Mouse (Mus musculus): ENCODE results near the gene Wnt6.

Wnt6 gene

GRCm38 (mm10) chr1:74771845-74771930 is at the start of gene Wnt6:
Wnt6 (plus strand) TSS chr1:74771892.
- no peak for DNase-seq

GRCm38 (mm10) chr1:74723748-74724147 is 47.9 kb upstream of the Wnt6 start:
- DNase-seq = peak; percentile 48 to 49

- no peak for DNase-seq
Measured at GRCm38 (mm10) chr1:74726114-74726513, 45.6 kb upstream of the Wnt6 start.

GRCm38 (mm10) chr1:74726674-74727073 is 45.0 kb upstream of the Wnt6 start:
- DNase-seq = no peak

GRCm38 (mm10) chr1:74728446-74728845 is 43.2 kb upstream of the Wnt6 start:
- DNase-seq = no peak

- no peak for DNase-seq
Measured at GRCm38 (mm10) chr1:74736977-74737376, 34.7 kb upstream of the Wnt6 start.

- DNase-seq = peak; percentile 49 to 57
Measured at GRCm38 (mm10) chr1:74737500-74737899, 34.2 kb upstream of the Wnt6 start.

- DNase-seq = peak; percentile 38 to 42
Measured at GRCm38 (mm10) chr1:74740846-74741245, 30.8 kb upstream of the Wnt6 start.

- DNase-seq = no peak
Measured at GRCm38 (mm10) chr1:74747335-74747734, 24.4 kb upstream of the Wnt6 start.

GRCm38 (mm10) chr1:74748643-74749271 is 22.9 kb upstream of the Wnt6 start, which contains the start of gene Prkag3:
Prkag3 (minus strand) TSS chr1:74749221.
- peak; percentile 55 for DNase-seq

- peak in 1 of 2 experiments; percentile 29 for DNase-seq
Measured at GRCm38 (mm10) chr1:74749301-74749700, 22.4 kb upstream of the Wnt6 start.

GRCm38 (mm10) chr1:74750683-74751082 is 21.0 kb upstream of the Wnt6 start:
- DNase-seq = no peak

GRCm38 (mm10) chr1:74752150-74752549 is 19.5 kb upstream of the Wnt6 start:
- no peak for DNase-seq

- DNase-seq = no peak
Measured at GRCm38 (mm10) chr1:74752833-74753232, 18.9 kb upstream of the Wnt6 start.

- DNase-seq = no peak
Measured at GRCm38 (mm10) chr1:74753266-74753974, 18.3 kb upstream of the Wnt6 start.

- DNase-seq = no peak
Measured at GRCm38 (mm10) chr1:74754175-74754785, 17.4 kb upstream of the Wnt6 start.

- peak; percentile 58 to 72 for DNase-seq
Measured at GRCm38 (mm10) chr1:74759773-74760172, 11.9 kb upstream of the Wnt6 start.

GRCm38 (mm10) chr1:74763081-74763480 is 8.6 kb upstream of the Wnt6 start:
- DNase-seq = peak; percentile 76 to 82

GRCm38 (mm10) chr1:74770727-74771466 is 795 bp upstream of the Wnt6 start:
- no peak for DNase-seq

GRCm38 (mm10) chr1:74771467-74771844 is 236 bp upstream of the Wnt6 start:
- no peak for DNase-seq

- DNase-seq = peak in 1 of 2 experiments; percentile 38
Measured at GRCm38 (mm10) chr1:74771931-74772620, 384 bp downstream of the Wnt6 start.

- peak; percentile 81 to 85 for DNase-seq
Measured at GRCm38 (mm10) chr1:74773136-74773535, 1.4 kb downstream of the Wnt6 start.

- no peak for DNase-seq
Measured at GRCm38 (mm10) chr1:74774062-74774461, 2.4 kb downstream of the Wnt6 start.
